Mouse (Mus musculus): ENCODE measurements around the gene Pkm. TPM values are rescaled to one million over a fixed set of nuclear protein-coding genes. Genes with fewer than 3 reads are reported as not detected.

The Pkm gene
- polyA plus RNA-seq, 1 experiment from 2014 or later, result 158 TPM

GRCm38 (mm10) chr9:59672195-59672894 lies 16.2 kb downstream of the Pkm start:
- 62% methylated on average over 12 of the region's 12 CpGs for WGBS (ENCODE audit: insufficient replicate concordance)
- H3K27me3 ChIP-seq (ENCODE audit: control insufficient read depth, insufficient read depth, low read depth, low read length), result peaks cover 39% of the 10 kb centered on the region
- no peaks in the 10 kb centered on the region for H3K9me3 ChIP-seq (replicated peaks; ENCODE audit: control insufficient read depth, low read length)
- no peak overlapping the region for H3K9ac ChIP-seq (ENCODE audit: low read depth, low read length)
- H3K36me3 ChIP-seq (ENCODE audit: control insufficient read depth, insufficient read depth), result no peaks in the 10 kb centered on the region
- ATAC-seq (ENCODE audit: low read depth), result peak; percentile 76
- H3K4me3 ChIP-seq (ENCODE audit: low read depth, low read length), result no peak overlapping the region
- H3K4me1 ChIP-seq (ENCODE audit: control insufficient read depth, low read depth, low read length), result peaks cover 2% of the 10 kb centered on the region
- no peak overlapping the region for H3K27ac ChIP-seq (ENCODE audit: low read length)
- H3K4me2 ChIP-seq (ENCODE audit: low read depth, low read length), result no peak overlapping the region

DNA sequence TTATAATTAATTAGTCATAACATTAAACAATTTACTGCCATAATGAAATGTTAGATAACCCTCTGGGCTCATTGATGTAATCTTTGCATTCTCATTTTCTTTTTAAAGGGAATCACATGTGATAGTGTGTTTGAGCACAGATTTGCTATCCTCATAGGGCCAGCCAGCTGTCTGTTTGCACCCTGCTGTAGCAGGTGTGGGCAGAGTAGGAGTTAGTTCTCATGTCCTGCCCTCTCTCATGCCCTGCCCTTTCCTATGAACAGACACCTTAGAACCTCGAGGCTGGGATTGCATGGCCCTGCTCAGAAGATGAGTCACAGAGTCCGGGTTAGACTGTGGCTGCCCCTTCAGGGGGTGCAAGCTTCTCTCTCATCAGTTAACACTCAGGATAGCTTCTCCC lies 17.3 kb downstream of the Pkm start:
- 54% methylated on average over 2 of the region's 2 CpGs for WGBS (ENCODE audit: insufficient replicate concordance)
- Histone ChIP-seq H3K27me3 (ENCODE audit: control insufficient read depth, insufficient read depth, low read depth, low read length) (peaks cover 42% of the 10 kb centered on the region), H3K9me3 (replicated peaks; ENCODE audit: control insufficient read depth, low read length) (no peaks in the 10 kb centered on the region), H3K4me1 (ENCODE audit: control insufficient read depth, low read depth, low read length) (peaks cover 2% of the 10 kb centered on the region), H3K9ac (ENCODE audit: low read depth, low read length) (no peak overlapping the region), H3K4me3 (ENCODE audit: low read depth, low read length) (no peak overlapping the region), H3K36me3 (ENCODE audit: control insufficient read depth, insufficient read depth) (no peaks in the 10 kb centered on the region), H3K27ac (ENCODE audit: low read length) (no peak overlapping the region), H3K4me2 (ENCODE audit: low read depth, low read length) (no peak overlapping the region)
- ATAC-seq (ENCODE audit: low read depth), result no peak

DNA sequence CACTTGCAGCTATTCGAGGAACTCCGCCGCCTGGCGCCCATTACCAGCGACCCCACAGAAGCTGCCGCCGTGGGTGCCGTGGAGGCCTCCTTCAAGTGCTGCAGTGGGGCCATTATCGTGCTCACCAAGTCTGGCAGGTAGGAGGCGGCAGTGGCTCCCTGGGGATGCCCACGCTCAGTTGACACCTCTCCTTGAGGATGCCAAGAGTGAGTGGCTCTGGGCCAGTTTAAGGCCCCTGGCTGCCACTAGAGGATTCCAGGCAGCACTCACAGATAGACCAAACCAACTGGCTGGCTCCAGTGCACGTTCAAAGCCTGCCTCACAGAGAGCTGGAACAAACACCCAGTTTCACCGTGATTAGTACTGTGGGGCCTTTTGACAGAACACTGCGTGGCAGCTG lies 19.4 kb downstream of the Pkm start:
- peaks cover 10% of the 10 kb centered on the region for H3K4me1 ChIP-seq (ENCODE audit: control insufficient read depth, low read depth, low read length)
- H3K27ac ChIP-seq (ENCODE audit: low read length), result no peak overlapping the region
- peaks cover 47% of the 10 kb centered on the region for H3K27me3 ChIP-seq (ENCODE audit: control insufficient read depth, insufficient read depth, low read depth, low read length)
- no peak for ATAC-seq (ENCODE audit: low read depth)
- H3K9me3 ChIP-seq (replicated peaks; ENCODE audit: control insufficient read depth, low read length), result no peaks in the 10 kb centered on the region
- no peak overlapping the region for H3K4me3 ChIP-seq (ENCODE audit: low read depth, low read length)
- no peak overlapping the region for H3K4me2 ChIP-seq (ENCODE audit: low read depth, low read length)
- 75% methylated on average over 14 of the region's 14 CpGs for WGBS (ENCODE audit: insufficient replicate concordance)
- H3K36me3 ChIP-seq (ENCODE audit: control insufficient read depth, insufficient read depth), result no peaks in the 10 kb centered on the region
- H3K9ac ChIP-seq (ENCODE audit: low read depth, low read length), result no peak overlapping the region

DNA sequence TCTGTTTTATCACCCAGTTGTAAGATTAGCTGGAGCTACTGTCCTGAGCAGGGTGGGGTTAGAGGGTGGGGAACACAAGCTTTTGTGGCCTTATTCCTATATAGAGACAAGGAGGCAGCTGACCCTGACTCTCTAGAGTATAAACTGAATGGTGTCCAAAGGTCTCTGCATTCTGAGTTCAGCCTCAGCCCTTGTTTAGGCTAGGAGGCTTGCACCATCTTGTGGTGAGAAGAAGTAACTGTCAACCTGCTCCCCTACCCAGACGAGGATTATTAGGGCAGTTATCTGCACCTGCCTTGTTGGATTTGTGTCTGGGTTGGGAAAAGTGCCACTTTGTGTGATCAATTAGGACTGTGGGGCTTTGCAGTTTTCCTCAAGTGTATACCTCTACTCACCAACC lies 22.1 kb downstream of the Pkm start:
- 3% methylated on average over 1 of the region's 1 CpGs for WGBS (ENCODE audit: insufficient replicate concordance)
- no peak overlapping the region for H3K27ac ChIP-seq (ENCODE audit: low read length)
- peaks cover 52% of the 10 kb centered on the region for H3K27me3 ChIP-seq (ENCODE audit: control insufficient read depth, insufficient read depth, low read depth, low read length)
- H3K4me3 ChIP-seq (ENCODE audit: low read depth, low read length), result no peak overlapping the region
- no peak overlapping the region for H3K9ac ChIP-seq (ENCODE audit: low read depth, low read length)
- no peaks in the 10 kb centered on the region for H3K36me3 ChIP-seq (ENCODE audit: control insufficient read depth, insufficient read depth)
- no peak for ATAC-seq (ENCODE audit: low read depth)
- peaks cover 7% of the 10 kb centered on the region for H3K4me1 ChIP-seq (ENCODE audit: control insufficient read depth, low read depth, low read length)
- no peak overlapping the region for H3K4me2 ChIP-seq (ENCODE audit: low read depth, low read length)
- no peaks in the 10 kb centered on the region for H3K9me3 ChIP-seq (replicated peaks; ENCODE audit: control insufficient read depth, low read length)

GRCm38 (mm10) chr9:59679678-59680533 lies 23.7 kb downstream of the Pkm start, which contains the start of gene Gramd2:
TSS of gene Gramd2 (plus strand) at chr9:59680144.
- 4% methylated on average over 45 of the region's 47 CpGs for WGBS (ENCODE audit: insufficient replicate concordance)
- Histone ChIP-seq H3K36me3 (ENCODE audit: control insufficient read depth, insufficient read depth) (no peaks in the 10 kb centered on the region), H3K27me3 (ENCODE audit: control insufficient read depth, insufficient read depth, low read depth, low read length) (peaks cover 55% of the 10 kb centered on the region), H3K27ac (ENCODE audit: low read length) (no peak within 1 kb of the TSS), H3K9ac (ENCODE audit: low read depth, low read length) (no peak within 1 kb of the TSS), H3K9me3 (replicated peaks; ENCODE audit: control insufficient read depth, low read length) (no peaks in the 10 kb centered on the region), H3K4me3 (ENCODE audit: low read depth, low read length) (peak within 1 kb of the TSS; percentile 41), H3K4me2 (ENCODE audit: low read depth, low read length) (peak within 1 kb of the TSS; percentile 65), H3K4me1 (ENCODE audit: control insufficient read depth, low read depth, low read length) (peaks cover 7% of the 10 kb centered on the region)
- ATAC-seq (ENCODE audit: low read depth), result peak; percentile 85

DNA sequence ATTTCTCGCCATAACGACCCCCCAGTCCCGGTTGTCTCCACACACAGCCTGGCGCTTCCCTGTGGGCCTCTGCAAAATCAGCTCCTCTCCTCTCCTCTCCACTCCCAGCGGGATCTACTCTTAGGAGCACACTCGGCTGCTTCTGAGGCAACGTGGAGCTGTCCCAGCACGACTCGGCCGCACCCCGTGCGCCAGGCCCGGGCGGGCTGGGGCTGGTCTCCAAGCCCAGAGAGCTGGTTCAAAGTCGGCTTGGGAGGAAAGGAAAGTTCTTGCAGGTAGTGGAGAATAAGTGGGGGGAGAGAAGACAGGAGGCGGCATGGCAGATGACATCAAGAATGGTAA lies 24.3 kb downstream of the Pkm start:
- no peaks in the 10 kb centered on the region for H3K36me3 ChIP-seq (ENCODE audit: control insufficient read depth, insufficient read depth)
- ATAC-seq (ENCODE audit: low read depth), result 0 out of 2 replicates have a peak, but pooled peaks have one; percentile 14
- peaks cover 7% of the 10 kb centered on the region for H3K4me1 ChIP-seq (ENCODE audit: control insufficient read depth, low read depth, low read length)
- no peak overlapping the region for H3K9ac ChIP-seq (ENCODE audit: low read depth, low read length)
- WGBS (ENCODE audit: insufficient replicate concordance), result 27% methylated on average over 16 of the region's 16 CpGs
- H3K27ac ChIP-seq (ENCODE audit: low read length), result no peak overlapping the region
- H3K4me2 ChIP-seq (ENCODE audit: low read depth, low read length), result peak overlapping the region; percentile 65
- peak overlapping the region; percentile 41 for H3K4me3 ChIP-seq (ENCODE audit: low read depth, low read length)
- H3K9me3 ChIP-seq (replicated peaks; ENCODE audit: control insufficient read depth, low read length), result no peaks in the 10 kb centered on the region
- peaks cover 54% of the 10 kb centered on the region for H3K27me3 ChIP-seq (ENCODE audit: control insufficient read depth, insufficient read depth, low read depth, low read length)

GRCm38 (mm10) chr9:59684020-59684419 lies 27.9 kb downstream of the Pkm start:
- Histone ChIP-seq H3K27ac (ENCODE audit: low read length) (no peak overlapping the region), H3K27me3 (ENCODE audit: control insufficient read depth, insufficient read depth, low read depth, low read length) (peaks cover 55% of the 10 kb centered on the region), H3K4me3 (ENCODE audit: low read depth, low read length) (no peak overlapping the region), H3K36me3 (ENCODE audit: control insufficient read depth, insufficient read depth) (no peaks in the 10 kb centered on the region), H3K9ac (ENCODE audit: low read depth, low read length) (no peak overlapping the region), H3K9me3 (replicated peaks; ENCODE audit: control insufficient read depth, low read length) (no peaks in the 10 kb centered on the region), H3K4me2 (ENCODE audit: low read depth, low read length) (no peak overlapping the region), H3K4me1 (ENCODE audit: control insufficient read depth, low read depth, low read length) (peaks cover 7% of the 10 kb centered on the region)
- 43% methylated on average over 2 of the region's 2 CpGs for WGBS (ENCODE audit: insufficient replicate concordance)
- ATAC-seq (ENCODE audit: low read depth), result no peak

- Histone ChIP-seq H3K36me3 (ENCODE audit: control insufficient read depth, insufficient read depth) (no peaks in the 10 kb centered on the region), H3K27me3 (ENCODE audit: control insufficient read depth, insufficient read depth, low read depth, low read length) (peaks cover 27% of the 10 kb centered on the region), H3K9me3 (replicated peaks; ENCODE audit: control insufficient read depth, low read length) (no peaks in the 10 kb centered on the region), H3K4me3 (ENCODE audit: low read depth, low read length) (no peak overlapping the region), H3K4me2 (ENCODE audit: low read depth, low read length) (no peak overlapping the region), H3K4me1 (ENCODE audit: control insufficient read depth, low read depth, low read length) (no peaks in the 10 kb centered on the region), H3K27ac (ENCODE audit: low read length) (no peak overlapping the region), H3K9ac (ENCODE audit: low read depth, low read length) (no peak overlapping the region)
- WGBS (ENCODE audit: insufficient replicate concordance), result 17% methylated on average over 6 of the region's 6 CpGs
- ATAC-seq (ENCODE audit: low read depth), result no peak
These were observed 31.4 kb downstream of the Pkm start for GRCm38 (mm10) chr9:59687416-59688046.
